Comparison of ENCODE assay signal across 14 mouse cellular contexts in the genomic region with DNA sequence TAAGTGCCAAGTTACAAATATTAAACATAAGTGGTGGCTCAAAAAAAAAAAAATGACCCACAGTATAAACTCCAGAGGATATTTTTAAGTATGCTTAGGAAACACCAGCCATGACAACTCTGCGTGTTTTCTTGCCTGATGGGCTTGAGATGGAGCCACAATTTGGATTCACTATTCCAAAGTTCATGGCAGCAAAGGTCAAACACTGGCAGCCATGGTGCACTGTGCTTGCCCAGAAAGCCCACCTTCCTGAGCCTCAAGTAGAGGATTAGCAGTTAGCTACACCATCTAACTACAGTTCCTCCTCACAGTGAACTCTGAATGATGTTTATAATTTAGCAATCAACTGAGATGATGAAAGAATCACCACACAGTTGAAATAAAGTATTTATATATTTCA.
"Had no signal": no experiment of that assay in that cellular context is flagged by ENCODE, and none has a peak within 500 bp of the region (broad histone marks: within the 10 kb centered on the region; RNA-seq: fewer than 3 reads in every experiment).

No protein-coding gene starts in this region.

- H3K9me3 ChIP-seq: limb, embryonic 10.5 days; liver, embryonic 13.5 days; lung, embryonic 15.5 days; megakaryocyte, embryonic 14.5 days; midbrain, embryonic 12.5 days; neural tube, embryonic 13.5 days; stomach, embryonic 15.5 days had no signal

- ATAC-seq: intestine, embryonic 16.5 days; liver, postnatal 0 days had no signal

- H3K27ac ChIP-seq: layer of hippocampus, adult 2 months; limb, embryonic 10.5 days; liver, embryonic 13.5 days; lung, embryonic 15.5 days; midbrain, embryonic 12.5 days; neural tube, embryonic 13.5 days had no signal

- H3K4me3 ChIP-seq: layer of hippocampus, adult 2 months; limb, embryonic 10.5 days; liver, embryonic 13.5 days; lung, embryonic 15.5 days; megakaryocyte, embryonic 14.5 days; midbrain, embryonic 12.5 days; neural tube, embryonic 13.5 days; stomach, embryonic 15.5 days had no signal

- H3K4me2 ChIP-seq: liver, embryonic 13.5 days; lung, embryonic 15.5 days; midbrain, embryonic 12.5 days; neural tube, embryonic 13.5 days; stomach, embryonic 15.5 days had no signal

- DNase-seq: liver, embryonic 13.5 days; liver, postnatal 0 days; lung, postnatal 14 days; retina, postnatal 1 day; thymus, adult 2 months; thymus, postnatal 4 days had no signal

- H3K4me1 ChIP-seq: liver, embryonic 13.5 days; midbrain, embryonic 12.5 days; stomach, embryonic 15.5 days had no signal

- H3K9ac ChIP-seq: liver, embryonic 13.5 days; liver, postnatal 0 days; lung, embryonic 15.5 days; midbrain, embryonic 12.5 days; neural tube, embryonic 13.5 days; stomach, embryonic 15.5 days had no signal

- H3K27me3 ChIP-seq: liver, embryonic 13.5 days; lung, embryonic 15.5 days; megakaryocyte, embryonic 14.5 days; midbrain, embryonic 12.5 days; neural tube, embryonic 13.5 days; stomach, embryonic 15.5 days had no signal
